Mouse (Mus musculus) kidney, adult 9 months (tissue): ENCODE results near the gene Ifna4.
A peak's percentile ranks its signal among the peaks of the same experiment; 100 is the strongest.
"Not testable (repeated sequence)": the region's sequence is repeated elsewhere in the genome, so short reads cannot be mapped to it uniquely, and the experiment has no call there.

ENCODE experiments used
- DNase-seq: peaks from one replicate; pipeline ENCODE4 v3.0.0; 2022

Gene Ifna4

DNA sequence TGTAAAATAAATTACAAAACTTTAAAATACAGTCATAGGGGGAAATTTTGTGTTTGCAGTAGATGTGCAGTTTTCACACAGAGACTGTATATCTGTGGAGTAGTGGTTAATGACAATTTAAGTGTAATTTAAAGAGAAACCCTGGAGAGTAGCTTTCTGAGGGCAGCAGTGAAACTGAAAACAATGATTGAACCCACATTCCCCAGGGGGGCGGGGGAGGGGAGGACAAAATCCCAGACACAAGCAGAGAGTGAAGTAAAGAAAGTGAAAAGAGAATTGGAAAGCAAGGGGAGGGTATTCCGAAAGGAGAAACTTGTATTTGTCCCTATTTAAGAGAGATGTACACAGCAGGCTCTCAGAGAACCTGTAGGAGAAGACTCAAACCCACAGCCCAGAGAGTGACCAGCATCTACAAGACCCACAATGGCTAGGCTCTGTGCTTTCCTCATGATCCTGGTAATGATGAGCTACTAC lies at the start of gene Ifna4:
Ifna4 (plus strand) TSS at position 424 of the 474 bp plus-strand sequence.
- DNase-seq, result no peak

DNA sequence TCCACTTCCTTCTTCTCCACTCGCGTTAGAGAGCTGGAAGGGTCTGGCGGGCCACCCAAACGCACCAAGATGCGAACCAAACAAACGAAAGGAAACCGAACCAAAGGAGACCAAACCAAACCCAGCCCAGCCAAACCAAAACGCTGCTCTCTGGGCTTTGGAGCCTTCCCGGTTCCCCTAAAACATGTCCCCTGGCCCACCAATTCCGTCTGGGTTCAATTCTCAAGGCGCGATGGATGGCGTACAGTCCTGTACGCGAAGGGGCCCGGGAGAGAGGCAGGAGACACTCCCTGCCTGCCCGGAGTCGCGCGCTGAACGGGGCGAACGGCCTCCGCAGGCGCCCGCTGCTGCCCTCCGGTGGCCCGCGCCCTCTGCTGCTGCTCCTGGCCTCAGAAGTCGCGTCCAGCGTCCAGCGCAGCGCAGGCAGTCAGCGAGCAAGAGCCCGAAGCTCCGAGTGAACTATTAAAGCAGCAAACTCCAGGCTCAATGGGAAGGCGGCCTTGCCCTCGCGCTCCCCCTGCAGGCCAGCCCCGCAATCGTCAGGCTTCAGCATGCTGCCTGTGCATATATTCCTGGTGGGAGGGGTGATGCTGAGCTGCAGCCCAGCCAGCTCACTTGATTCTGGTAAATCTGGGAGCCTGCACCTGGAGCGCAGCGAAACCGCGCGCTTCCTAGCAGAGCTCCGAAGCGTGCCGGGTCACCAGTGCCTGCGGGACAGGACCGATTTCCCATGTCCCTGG lies 47.6 kb upstream of the Ifna4 start, which contains the start of gene Gm13275:
Gm13275 (plus strand) TSS at position 552 of the 740 bp plus-strand sequence.
- peak; percentile 77 for DNase-seq

DNA sequence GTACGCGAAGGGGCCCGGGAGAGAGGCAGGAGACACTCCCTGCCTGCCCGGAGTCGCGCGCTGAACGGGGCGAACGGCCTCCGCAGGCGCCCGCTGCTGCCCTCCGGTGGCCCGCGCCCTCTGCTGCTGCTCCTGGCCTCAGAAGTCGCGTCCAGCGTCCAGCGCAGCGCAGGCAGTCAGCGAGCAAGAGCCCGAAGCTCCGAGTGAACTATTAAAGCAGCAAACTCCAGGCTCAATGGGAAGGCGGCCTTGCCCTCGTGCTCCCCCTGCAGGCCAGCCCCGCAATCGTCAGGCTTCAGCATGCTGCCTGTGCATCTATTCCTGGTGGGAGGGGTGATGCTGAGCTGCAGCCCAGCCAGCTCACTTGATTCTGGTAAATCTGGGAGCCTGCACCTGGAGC lies 44.6 kb upstream of the Ifna4 start, which contains the start of gene Gm13279:
Gm13279 (plus strand) TSS at position 301 of the 400 bp plus-strand sequence.
- not testable (repeated sequence) for DNase-seq

DNA sequence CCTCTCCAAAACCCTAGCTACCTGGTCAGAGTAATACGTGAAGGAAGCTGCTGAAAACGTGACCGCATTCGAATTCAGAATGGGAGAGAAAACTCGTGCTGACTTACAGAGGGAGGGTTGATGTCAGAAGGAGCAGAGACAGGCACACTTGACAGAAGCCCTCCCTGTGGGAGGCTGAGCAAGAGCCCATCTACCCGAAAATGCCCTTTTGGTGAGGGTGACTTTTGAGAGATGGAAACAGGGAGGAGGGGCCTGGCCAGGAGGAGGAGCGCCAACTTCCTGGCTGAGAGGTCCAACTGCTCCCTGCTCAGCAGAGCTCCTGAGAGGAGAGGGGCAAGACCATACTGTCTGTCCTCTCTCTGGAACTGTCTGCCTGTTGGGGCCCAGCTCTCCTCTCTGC lies 42.3 kb upstream of the Ifna4 start, which contains the start of gene Gm13285:
Gm13285 (plus strand) TSS at position 301 of the 400 bp plus-strand sequence.
- not testable (repeated sequence) for DNase-seq

DNA sequence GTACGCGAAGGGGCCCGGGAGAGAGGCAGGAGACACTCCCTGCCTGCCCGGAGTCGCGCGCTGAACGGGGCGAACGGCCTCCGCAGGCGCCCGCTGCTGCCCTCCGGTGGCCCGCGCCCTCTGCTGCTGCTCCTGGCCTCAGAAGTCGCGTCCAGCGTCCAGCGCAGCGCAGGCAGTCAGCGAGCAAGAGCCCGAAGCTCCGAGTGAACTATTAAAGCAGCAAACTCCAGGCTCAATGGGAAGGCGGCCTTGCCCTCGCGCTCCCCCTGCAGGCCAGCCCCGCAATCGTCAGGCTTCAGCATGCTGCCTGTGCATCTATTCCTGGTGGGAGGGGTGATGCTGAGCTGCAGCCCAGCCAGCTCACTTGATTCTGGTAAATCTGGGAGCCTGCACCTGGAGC lies 38.7 kb upstream of the Ifna4 start, which contains the start of gene Gm13287:
Gm13287 (plus strand) TSS at position 301 of the 400 bp plus-strand sequence.
- not testable (repeated sequence) for DNase-seq

DNA sequence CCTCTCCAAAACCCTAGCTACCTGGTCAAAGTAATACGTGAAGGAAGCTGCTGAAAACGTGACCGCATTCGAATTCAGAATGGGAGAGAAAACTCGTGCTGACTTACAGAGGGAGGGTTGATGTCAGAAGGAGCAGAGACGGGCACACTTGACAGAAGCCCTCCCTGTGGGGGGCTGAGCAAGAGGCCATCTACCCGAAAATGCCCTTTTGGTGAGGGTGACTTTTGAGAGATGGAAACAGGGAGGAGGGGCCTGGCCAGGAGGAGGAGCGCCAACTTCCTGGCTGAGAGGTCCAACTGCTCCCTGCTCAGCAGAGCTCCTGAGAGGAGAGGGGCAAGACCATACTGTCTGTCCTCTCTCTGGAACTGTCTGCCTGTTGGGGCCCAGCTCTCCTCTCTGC lies 36.4 kb upstream of the Ifna4 start, which contains the start of gene Gm13288:
Gm13288 (plus strand) TSS at position 301 of the 400 bp plus-strand sequence.
- DNase-seq, result not testable (repeated sequence)

DNA sequence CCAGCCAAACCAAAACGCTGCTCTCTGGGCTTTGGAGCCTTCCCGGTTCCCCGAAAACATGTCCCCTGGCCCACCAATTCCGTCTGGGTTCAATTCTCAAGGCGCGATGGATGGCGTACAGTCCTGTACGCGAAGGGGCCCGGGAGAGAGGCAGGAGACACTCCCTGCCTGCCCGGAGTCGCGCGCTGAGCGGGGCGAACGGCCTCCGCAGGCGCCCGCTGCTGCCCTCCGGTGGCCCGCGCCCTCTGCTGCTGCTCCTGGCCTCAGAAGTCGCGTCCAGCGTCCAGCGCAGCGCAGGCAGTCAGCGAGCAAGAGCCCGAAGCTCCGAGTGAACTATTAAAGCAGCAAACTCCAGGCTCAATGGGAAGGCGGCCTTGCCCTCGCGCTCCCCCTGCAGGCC lies 35.9 kb upstream of the Ifna4 start:
- DNase-seq, result peak; percentile 40

DNA sequence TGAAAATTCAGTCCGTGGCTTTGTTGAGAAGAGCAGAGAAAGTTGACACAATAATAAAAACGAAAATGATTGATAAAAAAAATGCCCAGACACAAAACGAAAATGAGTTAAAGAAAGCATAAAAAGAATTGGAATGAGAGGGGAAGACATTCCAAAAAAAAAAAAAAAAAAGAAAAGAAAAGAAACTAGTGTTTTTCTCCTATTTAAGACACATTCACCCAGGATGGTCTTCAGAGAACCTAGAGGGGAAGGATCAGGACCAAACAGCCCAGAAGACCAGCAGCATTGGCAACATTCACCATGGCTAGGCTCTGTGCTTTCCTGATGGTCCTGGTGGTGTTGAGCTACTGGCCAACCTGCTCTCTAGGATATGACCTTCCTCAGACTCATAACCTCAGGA lies 25.7 kb upstream of the Ifna4 start, which contains the start of gene Ifna7:
Ifna7 (plus strand) TSS at position 301 of the 400 bp plus-strand sequence.
- no peak for DNase-seq

DNA sequence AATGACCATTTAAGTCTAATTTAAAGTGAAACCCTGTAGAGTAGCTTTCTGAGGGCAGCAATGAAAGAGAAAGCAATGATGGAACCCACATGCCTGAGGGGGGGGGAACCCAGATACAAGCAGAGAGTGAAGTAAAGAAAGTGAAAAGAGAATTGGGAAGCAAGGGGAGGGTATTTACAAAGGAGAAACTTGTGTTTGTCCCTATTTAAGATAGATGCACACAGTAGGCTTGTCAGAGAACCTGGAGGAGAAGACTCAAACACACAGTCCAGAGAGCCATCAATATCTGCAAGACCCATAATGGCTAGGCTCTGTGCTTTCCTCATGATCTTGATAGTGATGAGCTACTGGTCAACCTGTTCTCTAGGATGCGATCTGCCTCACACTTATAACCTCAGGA lies 22.0 kb upstream of the Ifna4 start, which contains the start of gene Ifna11:
Ifna11 (plus strand) TSS at position 301 of the 400 bp plus-strand sequence.
- DNase-seq, result no peak

DNA sequence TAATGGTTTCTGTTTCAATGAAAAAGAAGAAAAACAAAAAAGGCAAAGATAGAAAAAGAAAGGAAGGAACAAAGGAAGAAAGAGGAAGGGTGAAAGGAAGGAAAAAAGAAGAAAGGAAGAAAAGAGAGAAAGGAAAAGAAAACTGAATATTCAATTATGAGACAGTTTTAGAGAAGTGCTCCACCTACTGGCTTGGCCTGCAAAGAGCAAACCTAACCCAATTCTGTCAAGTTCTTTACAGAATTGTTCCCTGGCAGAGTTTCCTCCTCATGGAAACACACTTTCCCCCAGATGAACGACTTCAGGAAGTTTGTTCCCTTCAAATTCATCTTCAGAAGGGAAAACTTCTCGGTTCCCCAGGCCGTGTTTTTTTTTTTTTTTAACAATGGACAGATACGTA lies 18.7 kb upstream of the Ifna4 start:
- peak; percentile 4 for DNase-seq

DNA sequence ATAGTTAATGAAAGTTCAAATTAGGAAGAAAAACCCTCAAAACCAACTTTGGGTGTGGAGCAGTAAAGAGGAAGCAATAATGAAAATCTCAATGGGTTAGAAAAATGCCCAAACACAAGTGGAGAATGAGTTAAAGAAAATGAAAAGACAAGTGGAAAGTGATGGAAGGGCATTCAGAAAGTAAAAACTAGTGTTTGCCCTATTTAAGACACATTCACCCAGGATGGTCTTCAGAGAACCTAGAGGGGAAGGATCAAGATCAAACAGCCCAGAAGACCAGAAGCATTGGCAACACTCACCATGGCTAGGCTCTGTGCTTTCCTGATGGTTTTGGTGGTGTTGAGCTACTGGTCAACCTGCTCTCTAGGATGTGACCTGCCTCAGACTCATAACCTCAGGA lies 14.5 kb upstream of the Ifna4 start, which contains the start of gene Ifna6:
Ifna6 (plus strand) TSS at position 301 of the 400 bp plus-strand sequence.
- not testable (repeated sequence) for DNase-seq

DNA sequence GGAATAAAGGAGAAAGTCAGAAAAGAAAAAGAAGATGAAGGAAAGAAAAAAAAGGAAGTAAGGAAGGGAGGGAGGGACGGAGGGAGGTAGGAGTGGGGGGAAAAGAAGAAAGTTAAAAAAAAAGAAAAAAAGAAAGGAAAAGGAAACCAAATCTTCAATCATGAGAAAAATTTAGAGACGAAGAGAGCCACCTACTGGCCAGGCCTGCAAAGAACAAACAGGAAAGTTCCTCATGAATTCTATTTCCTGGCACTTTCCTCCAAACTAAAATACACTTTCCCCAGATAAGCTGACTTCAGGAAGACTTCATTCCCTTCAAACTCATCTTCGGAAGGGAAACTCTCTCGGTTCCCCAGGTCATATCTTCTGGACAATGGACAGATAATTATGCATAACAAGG lies 11.1 kb upstream of the Ifna4 start:
- peak; percentile 21 for DNase-seq

DNA sequence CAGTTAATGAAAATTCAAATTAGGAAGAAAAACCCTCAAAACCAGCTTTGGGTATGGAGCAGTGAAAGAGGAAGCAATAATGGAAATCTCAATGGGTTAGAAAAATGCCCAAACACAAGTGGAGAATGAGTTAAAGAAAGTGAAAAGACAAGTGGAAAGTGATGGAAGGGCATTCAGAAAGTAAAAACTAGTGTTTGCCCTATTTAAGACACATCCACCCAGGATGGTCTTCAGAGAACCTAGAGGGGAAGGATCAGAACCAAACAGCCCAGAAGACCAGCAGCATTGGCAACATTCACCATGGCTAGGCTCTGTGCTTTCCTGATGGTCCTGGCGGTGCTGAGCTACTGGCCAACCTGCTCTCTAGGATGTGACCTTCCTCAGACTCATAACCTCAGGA lies 6.4 kb upstream of the Ifna4 start, which contains the start of gene Ifna5:
Ifna5 (plus strand) TSS at position 301 of the 400 bp plus-strand sequence.
- not testable (repeated sequence) for DNase-seq

DNA sequence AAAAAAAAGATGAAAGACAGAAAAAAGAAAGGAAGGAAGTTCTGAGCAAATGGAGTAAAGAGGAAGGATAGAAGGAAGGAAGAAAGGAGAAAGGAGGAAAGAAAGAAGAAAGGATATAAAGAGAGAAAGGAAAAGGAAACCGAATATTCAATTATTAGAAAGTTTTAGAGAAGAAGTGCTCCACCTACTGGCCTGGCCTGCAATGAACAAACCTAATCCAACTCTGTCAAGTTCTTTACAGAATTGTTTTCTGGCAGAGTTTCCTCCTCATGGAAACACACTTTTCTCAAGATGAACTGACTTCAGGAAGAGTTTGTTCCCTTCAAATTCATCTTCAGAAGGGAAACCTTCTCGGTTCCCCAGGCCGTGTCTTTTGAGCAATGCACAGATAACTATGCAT lies 2.8 kb upstream of the Ifna4 start:
- DNase-seq, result peak; percentile 13

DNA sequence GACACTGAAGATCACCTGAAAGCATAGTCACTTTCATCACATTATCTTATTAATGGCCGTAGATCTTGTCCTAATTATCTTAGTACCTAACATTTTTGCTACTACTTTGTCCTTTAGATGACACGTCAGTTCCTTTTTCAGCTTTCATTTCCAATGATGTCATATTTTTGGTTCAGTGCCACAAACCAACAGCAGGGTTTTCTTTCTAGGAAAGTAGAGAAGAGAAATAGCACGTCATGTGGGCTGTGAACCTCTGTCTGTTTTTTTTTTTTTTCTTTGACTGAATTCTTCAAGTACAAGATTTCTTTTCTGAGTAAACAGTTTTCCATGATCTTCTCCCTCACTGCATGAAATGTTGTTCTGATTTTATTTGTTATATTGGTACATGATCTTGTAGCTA lies 1.6 kb upstream of the Ifna4 start:
- no peak for DNase-seq

DNA sequence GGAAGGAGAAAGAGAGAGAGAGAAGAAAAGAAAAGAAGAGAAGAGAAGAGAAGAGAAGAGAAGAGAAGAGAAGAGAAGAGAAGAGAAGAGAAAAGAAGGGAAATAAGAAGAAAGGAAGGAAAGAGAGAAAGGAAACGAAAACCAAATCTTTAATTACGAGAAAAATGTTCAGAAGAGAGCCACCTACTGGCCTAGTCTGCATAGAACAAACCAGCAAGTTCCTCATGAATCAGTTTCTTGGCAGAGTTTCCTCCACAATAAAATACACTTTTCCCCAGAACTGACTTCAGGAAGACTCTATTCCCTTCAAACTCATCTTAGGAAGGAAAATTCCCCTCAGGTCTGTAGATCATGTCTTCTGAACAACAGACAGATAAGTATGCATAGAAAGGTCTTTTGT lies 3.7 kb downstream of the Ifna4 start:
- DNase-seq, result no peak

DNA sequence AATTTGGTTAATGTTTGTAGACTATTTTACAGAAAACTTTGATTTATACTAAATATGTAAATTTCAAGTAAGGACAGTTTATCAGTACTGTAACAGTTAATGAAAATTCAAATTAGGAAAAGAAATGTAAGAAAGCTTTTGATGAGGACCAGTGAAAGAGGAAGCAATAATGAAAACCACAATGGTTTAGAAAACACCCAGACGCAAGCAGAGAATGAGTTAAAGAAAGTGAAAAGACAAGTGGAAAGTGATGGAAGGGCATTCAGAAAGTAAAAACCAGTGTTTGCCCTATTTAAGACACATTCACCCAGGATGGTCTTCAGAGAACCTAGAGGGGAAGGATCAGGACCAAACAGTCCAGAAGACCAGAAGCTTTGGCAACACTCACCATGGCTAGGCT lies 8.0 kb downstream of the Ifna4 start, which contains the start of gene Ifna1:
Ifna1 (plus strand) TSS at position 390 of the 400 bp plus-strand sequence.
- no peak for DNase-seq

DNA sequence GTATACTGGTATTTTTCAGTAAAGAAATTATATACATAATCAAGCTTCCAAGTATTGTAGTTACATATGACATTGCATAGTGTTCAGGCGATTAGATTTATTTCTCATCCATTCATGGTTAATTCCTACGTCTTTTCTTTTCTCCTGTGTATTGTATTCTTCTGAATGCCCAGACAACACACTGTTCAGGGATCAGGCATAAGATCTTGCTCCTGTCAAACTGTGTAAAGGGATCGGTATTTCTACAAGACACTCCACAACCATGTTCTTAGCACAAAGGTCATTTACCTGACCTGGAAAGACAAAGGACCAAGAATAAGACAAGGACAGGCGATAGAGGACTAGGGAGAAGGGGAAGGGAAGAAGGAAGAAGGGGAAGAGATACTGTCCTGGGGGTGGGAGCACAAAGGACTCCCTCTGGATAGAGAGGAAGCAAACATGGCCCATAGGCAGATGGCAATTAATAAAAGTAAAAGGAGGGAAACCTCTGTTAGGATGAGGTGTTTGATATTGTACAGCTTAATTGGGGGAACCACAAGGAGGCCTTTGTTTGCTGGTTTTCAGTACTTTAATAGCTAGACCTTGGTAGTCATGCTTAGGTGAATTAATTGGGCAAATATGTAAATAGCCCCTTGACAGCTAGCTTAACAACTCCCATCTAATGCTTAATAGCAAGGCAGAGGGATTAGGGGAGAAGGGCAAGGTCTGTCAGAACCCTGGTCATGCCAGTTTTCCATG lies 9.5 kb downstream of the Ifna4 start:
- no peak for DNase-seq

DNA sequence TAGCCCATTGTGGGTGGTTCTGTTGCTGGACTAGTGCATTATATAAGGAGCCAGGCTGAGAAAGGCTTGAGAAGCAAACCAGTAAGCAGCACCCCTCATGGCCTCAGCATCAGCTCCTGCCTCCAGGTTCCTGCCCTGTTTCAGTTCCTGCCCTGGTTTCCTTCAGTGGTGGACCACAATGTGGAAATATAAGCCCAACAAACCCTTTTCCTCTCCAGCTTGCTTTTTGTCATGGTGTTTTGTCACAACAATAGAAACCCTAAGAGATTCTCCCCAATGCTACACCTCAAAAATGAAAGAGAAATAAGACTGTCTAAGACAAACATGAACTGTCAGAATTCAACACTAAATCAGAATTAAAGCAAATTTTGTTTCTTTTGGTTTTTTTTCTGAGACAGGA lies 17.6 kb downstream of the Ifna4 start:
- no peak for DNase-seq

DNA sequence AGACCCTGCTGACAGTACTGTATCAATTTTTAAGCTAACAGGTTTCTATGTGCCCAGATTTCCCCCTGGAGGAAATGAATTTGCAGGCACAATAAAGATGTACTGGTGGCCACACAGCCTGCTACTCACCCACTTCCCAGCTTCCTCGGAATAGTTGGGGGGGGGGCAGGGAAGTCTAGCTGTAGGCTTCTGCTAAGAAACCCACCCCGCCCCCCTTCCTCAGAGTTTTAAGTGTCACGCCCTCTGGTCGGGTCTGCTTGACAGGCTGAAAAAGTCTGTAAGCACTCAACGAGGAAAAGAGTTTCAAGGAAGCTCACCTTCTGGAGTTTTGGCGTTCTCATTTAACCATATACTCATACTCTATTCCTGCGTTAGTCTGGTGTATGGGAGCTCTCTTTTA lies 21.6 kb downstream of the Ifna4 start:
- DNase-seq, result no peak

DNA sequence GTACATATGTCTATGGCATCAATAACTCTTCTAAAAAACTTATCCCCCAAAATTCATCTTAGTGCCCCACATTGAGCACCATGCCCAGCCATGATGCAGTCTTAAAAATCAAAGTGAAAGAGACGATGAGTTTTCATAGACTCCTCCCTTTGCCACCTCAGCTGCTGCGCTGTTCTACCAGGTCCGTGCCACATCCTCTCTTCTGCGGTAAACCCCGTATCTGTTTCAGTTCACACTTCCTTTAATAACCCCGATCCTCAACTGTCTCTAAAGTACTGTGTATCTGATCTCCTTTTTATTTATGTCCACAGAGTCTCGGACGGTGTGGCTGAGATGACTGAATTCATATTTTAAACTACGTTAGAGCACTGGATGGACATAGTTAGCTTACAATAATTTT lies 22.9 kb downstream of the Ifna4 start:
- DNase-seq, result no peak

DNA sequence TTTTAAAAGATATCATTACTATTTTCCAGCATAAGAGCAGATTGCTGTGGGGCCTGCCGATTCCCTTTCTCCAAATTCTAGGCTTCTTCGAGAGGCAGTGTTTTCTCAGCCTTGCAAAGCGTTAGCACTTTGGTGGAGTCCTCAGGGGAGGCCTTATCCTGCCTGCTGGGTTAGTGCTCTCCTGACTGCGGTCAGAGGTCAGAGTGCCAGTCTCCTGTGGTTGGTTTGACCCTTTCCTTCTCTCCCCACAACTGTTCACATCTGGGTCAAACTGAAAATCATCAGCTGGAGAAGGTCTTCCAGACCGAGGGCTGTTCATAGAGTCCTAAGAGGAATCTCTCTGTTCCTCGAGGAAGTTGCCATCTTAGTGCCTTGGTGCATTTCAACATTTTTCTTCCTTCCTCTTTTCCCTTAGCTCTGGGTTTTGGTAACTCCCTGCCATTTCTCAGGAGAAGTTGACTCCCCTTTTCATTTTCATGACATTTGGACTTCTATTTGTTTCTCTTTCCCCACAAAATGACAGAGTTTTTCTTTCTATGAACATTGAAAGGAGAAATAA lies 23.4 kb downstream of the Ifna4 start:
- DNase-seq, result no peak
